Mouse (Mus musculus) olfactory bulb, adult 2 months (tissue): ENCODE data around the gene Ogg1.

Experiments
- CTCF ChIP-seq: fragments of 200-500 bp; IDR thresholded peaks from 2 replicates; pipeline ENCODE4 v1.5.1; 2012; ENCODE audit warnings: low read depth, mild to moderate bottlenecking, low read length, moderate library complexity; ENCODE audit not compliant: insufficient read depth
- POLR2A ChIP-seq: fragments of 200-500 bp; IDR thresholded peaks from 2 replicates; pipeline ENCODE4 v1.6.1; 2012; ENCODE audit warnings: mild to moderate bottlenecking, low read depth, low read length, moderate library complexity; ENCODE audit not compliant: insufficient read depth

DNA sequence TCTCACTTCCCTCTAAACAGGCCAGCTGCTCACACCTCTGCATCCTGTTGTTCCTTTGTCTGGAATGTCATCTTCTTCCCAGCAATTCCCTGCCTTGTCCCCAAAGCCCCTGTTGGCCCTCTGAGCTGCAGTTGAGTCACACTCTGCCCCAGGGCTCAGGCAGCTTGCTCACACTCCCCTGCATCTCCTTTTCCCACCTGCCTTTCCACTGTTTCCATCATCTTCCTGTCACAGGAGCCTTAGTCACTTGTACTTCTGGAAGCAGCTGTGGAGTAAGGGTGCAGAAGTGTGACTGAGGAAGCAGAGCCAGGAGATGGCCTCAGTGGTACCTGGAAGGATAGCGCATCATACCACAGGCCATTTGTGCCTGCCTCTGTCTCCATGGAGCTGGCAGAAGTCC is 35.5 kb downstream of the Ogg1 start:
- TF ChIP-seq CTCF, result no peak
- no peak for TF ChIP-seq POLR2A
